Mouse (Mus musculus) forebrain, embryonic 12.5 days (tissue): Measurements from ENCODE around the gene Spock1. TPM values are rescaled to one million over a fixed set of nuclear protein-coding genes. Genes with fewer than 3 reads are reported as not detected.

Experiments
- ATAC-seq: fragments of 200-750 bp; cut with Nextera tagmentation; 2 replicates; pipeline ENCODE4 v1.8.0; 2017; ENCODE audit warnings: moderate TSS enrichment; ENCODE audit not compliant: low FRiP score
- H3K27ac ChIP-seq: fragments of 300-500 bp; sonication (generic); 2 replicates; pipeline ENCODE4 v1.5.1; 2016; ENCODE audit warnings: mild to moderate bottlenecking
- H3K27me3 ChIP-seq: fragments of 300-500 bp; sonication (generic); 2 replicates; pipeline ENCODE4 v1.6.1; 2016; ENCODE audit warnings: mild to moderate bottlenecking
- H3K36me3 ChIP-seq: fragments of 300-500 bp; sonication (generic); replicated peaks from 2 replicates; pipeline ENCODE4 v1.6.1; 2016; ENCODE audit warnings: mild to moderate bottlenecking
- H3K4me1 ChIP-seq: fragments of 300-500 bp; sonication (generic); 2 replicates; pipeline ENCODE4 v1.6.1; 2016
- H3K4me2 ChIP-seq: fragments of 300-500 bp; sonication (generic); 2 replicates; pipeline ENCODE4 v1.6.1; 2016; ENCODE audit warnings: mild to moderate bottlenecking, moderate library complexity
- H3K4me3 ChIP-seq: fragments of 300-500 bp; sonication (generic); replicated peaks from 2 replicates; pipeline ENCODE4 v1.5.1; 2016; ENCODE audit warnings: mild to moderate bottlenecking
- H3K9ac ChIP-seq: fragments of 300-500 bp; sonication (generic); 2 replicates; pipeline ENCODE4 v1.6.1; 2016; ENCODE audit warnings: mild to moderate bottlenecking
- H3K9me3 ChIP-seq: fragments of 300-500 bp; sonication (generic); 2 replicates; pipeline ENCODE4 v1.6.1; 2016
- WGBS: fragments of 180-500 bp; shearing (Covaris S2); methylation state at CpG from one replicate; pipeline ENCODE4 v1.1.7; 2016; 5-methylcytosine and 5-hydroxymethylcytosine counted together
- polyA plus RNA-seq: library from polyadenylated mRNA; unstranded; fragments of >200 nt; fragmentation: Nextera tagmentation; extraction: Ambion mirVana; gene quantifications from 2 replicates; pipeline ENCODE4 v1.2.1, GENCODE M21; 2016

Spock1 gene
- polyA plus RNA-seq, 1 experiment from 2014 or later, result 9.5 TPM

GRCm38 (mm10) chr13:57907428-57908265, 485 bp downstream of the Spock1 start:
- H3K36me3 ChIP-seq, result no peaks in the 10 kb centered on the region
- peaks cover 11% of the 10 kb centered on the region for H3K4me1 ChIP-seq
- peak overlapping the region; percentile 50 for H3K9ac ChIP-seq
- peak; percentile 70 for ATAC-seq
- H3K4me2 ChIP-seq, result peak overlapping the region; percentile 80
- peak overlapping the region; percentile 49 for H3K4me3 ChIP-seq
- H3K27ac ChIP-seq, result no peak overlapping the region
- H3K9me3 ChIP-seq, result no peaks in the 10 kb centered on the region
- H3K27me3 ChIP-seq, result peaks cover 36% of the 10 kb centered on the region
- WGBS, result under 1% methylated on average over 60 of the region's 60 CpGs

- no peaks in the 10 kb centered on the region for H3K36me3 ChIP-seq
- no peak for ATAC-seq
- no peaks in the 10 kb centered on the region for H3K27me3 ChIP-seq
- H3K4me1 ChIP-seq, result peaks cover 6% of the 10 kb centered on the region; the same call in 1 of the 2 replicates
- WGBS, result 78% methylated on average over 8 of the region's 8 CpGs
- H3K4me3 ChIP-seq, result no peak overlapping the region
- no peak overlapping the region for H3K4me2 ChIP-seq
- H3K27ac ChIP-seq, result no peak overlapping the region
- no peak overlapping the region for H3K9ac ChIP-seq
- no peaks in the 10 kb centered on the region for H3K9me3 ChIP-seq
Measured at GRCm38 (mm10) chr13:57894597-57894996, 13.5 kb downstream of the Spock1 start.

- H3K9me3 ChIP-seq, result no peaks in the 10 kb centered on the region
- ATAC-seq, result no peak
- H3K27me3 ChIP-seq, result no peaks in the 10 kb centered on the region
- no peaks in the 10 kb centered on the region for H3K36me3 ChIP-seq
- H3K4me2 ChIP-seq, result peak overlapping the region; percentile 21; the same call in 1 of the 2 replicates
- 70% methylated on average over 9 of the region's 9 CpGs for WGBS
- H3K4me3 ChIP-seq, result no peak overlapping the region
- H3K27ac ChIP-seq, result no peak overlapping the region
- H3K9ac ChIP-seq, result no peak overlapping the region
- H3K4me1 ChIP-seq, result peaks cover 14% of the 10 kb centered on the region
Measured at GRCm38 (mm10) chr13:57889708-57890107, 18.4 kb downstream of the Spock1 start.

DNA sequence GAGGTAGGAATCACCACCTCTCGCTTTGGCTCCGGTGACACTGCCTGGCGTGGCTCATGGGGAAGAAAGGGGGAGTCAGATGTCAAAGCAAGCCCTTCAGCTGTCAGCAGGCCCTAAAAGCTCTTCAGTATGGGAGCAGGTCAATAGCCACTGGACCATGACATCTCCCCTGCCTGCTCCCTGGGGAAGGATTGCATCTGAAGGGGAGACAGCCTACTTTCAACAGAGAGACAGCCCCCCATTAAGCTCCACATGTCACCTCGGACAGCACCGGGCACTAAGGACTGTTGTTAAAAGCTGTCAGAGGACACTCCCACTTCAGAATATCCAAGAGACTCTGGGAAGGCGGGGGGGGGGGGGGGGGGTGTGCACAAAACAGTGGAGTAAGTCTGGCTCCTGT, 19.1 kb downstream of the Spock1 start:
- Histone ChIP-seq H3K9me3 (no peaks in the 10 kb centered on the region), H3K4me2 (peak overlapping the region; percentile 21), H3K9ac (no peak overlapping the region), H3K4me1 (peaks cover 14% of the 10 kb centered on the region), H3K36me3 (no peaks in the 10 kb centered on the region), H3K4me3 (no peak overlapping the region), H3K27ac (no peak overlapping the region), H3K27me3 (no peaks in the 10 kb centered on the region)
- ATAC-seq, result no peak
- WGBS, result 9% methylated on average over 5 of the region's 6 CpGs

DNA sequence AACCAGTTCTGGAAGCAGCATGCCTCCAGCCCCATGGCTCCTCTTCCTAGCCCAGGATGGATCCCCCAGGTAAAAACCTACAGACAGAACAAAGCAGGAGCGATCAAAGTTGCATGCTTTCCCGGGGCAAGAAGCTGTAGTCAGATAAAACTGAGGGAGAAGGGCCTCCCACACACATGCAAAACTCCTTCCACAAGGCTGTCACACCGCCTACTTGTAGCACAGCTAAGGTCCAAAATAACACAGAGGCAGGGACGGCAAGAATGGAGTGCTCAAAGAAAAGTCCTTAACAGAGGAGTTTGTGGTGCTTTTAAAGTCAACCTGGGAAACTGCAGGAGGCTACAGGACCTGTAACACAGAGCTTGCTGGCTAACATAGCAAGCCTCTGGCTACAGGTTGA, 28.3 kb downstream of the Spock1 start:
- Histone ChIP-seq H3K9ac (no peak overlapping the region), H3K4me1 (no peaks in the 10 kb centered on the region; the same call in 1 of the 2 replicates), H3K4me3 (no peak overlapping the region), H3K27me3 (peaks cover 7% of the 10 kb centered on the region; the same call in 1 of the 2 replicates), H3K4me2 (no peak overlapping the region), H3K9me3 (no peaks in the 10 kb centered on the region), H3K36me3 (no peaks in the 10 kb centered on the region), H3K27ac (no peak overlapping the region)
- 39% methylated on average over 4 of the region's 4 CpGs for WGBS
- no peak for ATAC-seq

DNA sequence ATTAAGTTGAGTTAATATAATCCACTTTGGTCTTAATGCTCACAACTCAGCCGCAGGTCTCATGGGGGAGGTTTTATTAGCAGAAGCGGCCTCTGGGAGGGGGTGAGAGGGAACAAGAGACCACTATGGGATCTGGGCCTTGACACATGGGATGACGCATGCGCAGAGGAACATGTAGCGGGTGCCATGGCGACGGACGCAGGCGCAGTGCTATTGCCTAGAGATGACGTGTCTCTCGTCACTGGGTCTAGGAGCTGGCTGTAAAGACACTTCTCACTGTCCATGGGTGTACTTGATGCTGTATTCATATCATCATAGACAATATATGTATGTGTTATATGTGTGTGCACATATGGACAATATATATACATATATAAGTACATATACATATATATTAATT, 29.3 kb downstream of the Spock1 start:
- Histone ChIP-seq H3K36me3 (no peaks in the 10 kb centered on the region), H3K27me3 (peaks cover 7% of the 10 kb centered on the region; the same call in 1 of the 2 replicates), H3K4me3 (no peak overlapping the region), H3K4me1 (no peaks in the 10 kb centered on the region), H3K27ac (no peak overlapping the region), H3K9me3 (no peaks in the 10 kb centered on the region), H3K9ac (no peak overlapping the region), H3K4me2 (no peak overlapping the region)
- 91% methylated on average over 11 of the region's 11 CpGs for WGBS
- ATAC-seq, result no peak

- H3K36me3 ChIP-seq, result no peaks in the 10 kb centered on the region
- H3K4me3 ChIP-seq, result no peak overlapping the region
- no peak for ATAC-seq
- H3K27ac ChIP-seq, result no peak overlapping the region
- no peak overlapping the region for H3K9ac ChIP-seq
- peaks cover 7% of the 10 kb centered on the region; the same call in 1 of the 2 replicates for H3K27me3 ChIP-seq
- no peaks in the 10 kb centered on the region for H3K9me3 ChIP-seq
- H3K4me1 ChIP-seq, result no peaks in the 10 kb centered on the region
- no peak overlapping the region for H3K4me2 ChIP-seq
- 86% methylated on average over 10 of the region's 10 CpGs for WGBS
Measured at GRCm38 (mm10) chr13:57877782-57878181, 30.4 kb downstream of the Spock1 start.

DNA sequence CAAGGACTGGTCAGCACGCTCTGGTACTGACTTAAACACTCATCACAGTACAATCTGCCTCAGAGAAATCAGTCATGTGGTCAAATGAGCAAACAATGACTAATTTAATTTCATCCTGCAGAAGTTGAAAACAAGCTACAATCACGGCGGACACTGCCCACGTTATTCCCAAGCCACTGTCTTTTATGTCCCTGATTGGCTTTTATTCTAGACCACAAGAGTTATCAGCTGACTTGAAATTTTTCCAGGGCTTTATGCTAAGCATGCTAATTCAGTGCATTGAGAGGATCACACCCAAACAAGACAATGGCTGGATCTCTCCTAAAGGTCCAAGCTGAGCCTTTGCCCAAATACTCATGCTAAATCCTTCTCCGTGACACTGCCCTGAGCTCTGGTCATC, 31.2 kb downstream of the Spock1 start:
- no peak for ATAC-seq
- Histone ChIP-seq H3K27ac (no peak overlapping the region), H3K9me3 (no peaks in the 10 kb centered on the region), H3K4me3 (no peak overlapping the region), H3K36me3 (no peaks in the 10 kb centered on the region), H3K27me3 (peaks cover 7% of the 10 kb centered on the region; the same call in 1 of the 2 replicates), H3K4me2 (no peak overlapping the region), H3K4me1 (no peaks in the 10 kb centered on the region), H3K9ac (no peak overlapping the region)
- 65% methylated on average over 5 of the region's 5 CpGs for WGBS

- H3K27me3 ChIP-seq, result no peaks in the 10 kb centered on the region
- no peaks in the 10 kb centered on the region for H3K9me3 ChIP-seq
- 93% methylated on average over 4 of the region's 4 CpGs for WGBS
- H3K36me3 ChIP-seq, result no peaks in the 10 kb centered on the region
- ATAC-seq, result no peak
- H3K27ac ChIP-seq, result no peak overlapping the region
- no peak overlapping the region for H3K9ac ChIP-seq
- no peak overlapping the region for H3K4me3 ChIP-seq
- no peaks in the 10 kb centered on the region for H3K4me1 ChIP-seq
- H3K4me2 ChIP-seq, result no peak overlapping the region
Measured at GRCm38 (mm10) chr13:57870058-57870457, 38.1 kb downstream of the Spock1 start.

DNA sequence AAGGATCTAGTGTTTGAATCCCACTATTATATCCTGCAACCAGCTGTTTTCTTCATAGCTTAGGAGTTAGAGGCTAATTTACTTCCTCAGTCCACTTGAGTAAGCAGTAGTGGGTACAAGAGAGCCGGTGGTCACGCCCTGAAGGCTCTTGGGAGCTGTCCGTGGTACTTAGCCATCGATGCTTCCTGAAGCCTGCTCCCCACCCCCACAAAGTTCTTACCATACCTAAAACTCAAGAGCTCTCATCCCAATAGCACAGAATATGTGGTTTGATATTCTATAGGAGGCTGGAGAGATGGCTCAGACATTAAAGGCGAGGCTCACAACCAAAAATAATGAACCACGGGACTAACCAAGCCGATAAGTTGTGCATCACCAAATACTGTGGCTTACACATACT, 40.5 kb downstream of the Spock1 start:
- no peaks in the 10 kb centered on the region for H3K36me3 ChIP-seq

GRCm38 (mm10) chr13:57865029-57865428, 43.1 kb downstream of the Spock1 start:
- no peak overlapping the region for H3K4me2 ChIP-seq
- no peaks in the 10 kb centered on the region for H3K27me3 ChIP-seq
- no peak overlapping the region for H3K4me3 ChIP-seq
- H3K27ac ChIP-seq, result no peak overlapping the region
- H3K9me3 ChIP-seq, result no peaks in the 10 kb centered on the region
- no peak overlapping the region for H3K9ac ChIP-seq
- ATAC-seq, result no peak
- WGBS, result 78% methylated on average over 4 of the region's 4 CpGs
- H3K36me3 ChIP-seq, result no peaks in the 10 kb centered on the region
- H3K4me1 ChIP-seq, result 0 out of 2 replicates have a peak, but pooled peaks cover 3% of the 10 kb centered on the region

More for the DNA sequence above, 40.5 kb downstream of the Spock1 start:
- Histone ChIP-seq H3K27ac (no peak overlapping the region), H3K4me2 (no peak overlapping the region), H3K4me3 (no peak overlapping the region), H3K9ac (no peak overlapping the region), H3K4me1 (0 out of 2 replicates have a peak, but pooled peaks cover 3% of the 10 kb centered on the region), H3K27me3 (no peaks in the 10 kb centered on the region), H3K9me3 (no peaks in the 10 kb centered on the region)
- WGBS, result 61% methylated on average over 7 of the region's 7 CpGs
- ATAC-seq, result no peak

DNA sequence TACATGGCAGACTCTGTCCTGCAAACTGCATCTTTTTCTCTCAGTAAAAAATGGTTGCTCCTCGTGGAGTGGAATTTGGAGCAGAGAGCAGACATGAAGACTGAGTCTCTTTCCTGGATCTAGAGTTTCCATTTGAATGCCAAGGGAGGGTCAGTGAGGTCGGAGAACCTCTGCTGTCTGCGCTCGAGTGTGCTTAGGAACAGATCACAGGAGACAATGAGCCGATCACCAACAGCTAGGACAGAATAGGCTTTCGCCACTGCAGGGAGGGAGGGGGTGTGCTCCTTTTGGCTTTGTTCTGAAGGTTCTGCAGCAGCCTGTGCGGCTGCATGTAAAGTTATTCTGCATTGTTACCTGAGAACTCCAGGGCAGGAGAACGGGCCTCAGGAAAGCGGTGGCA, 49.6 kb downstream of the Spock1 start:
- no peak overlapping the region for H3K4me2 ChIP-seq
- no peak for ATAC-seq
- H3K27me3 ChIP-seq, result no peaks in the 10 kb centered on the region
- H3K9ac ChIP-seq, result no peak overlapping the region
- no peak overlapping the region for H3K27ac ChIP-seq
- WGBS, result 26% methylated on average over 9 of the region's 9 CpGs
- no peak overlapping the region for H3K4me3 ChIP-seq
- no peaks in the 10 kb centered on the region for H3K36me3 ChIP-seq
- peaks cover 10% of the 10 kb centered on the region; the same call in 1 of the 2 replicates for H3K4me1 ChIP-seq
- H3K9me3 ChIP-seq, result no peaks in the 10 kb centered on the region

GRCm38 (mm10) chr13:57857016-57857415, 51.1 kb downstream of the Spock1 start:
- 94% methylated on average over 3 of the region's 3 CpGs for WGBS
- Histone ChIP-seq H3K9ac (no peak overlapping the region), H3K4me3 (no peak overlapping the region), H3K4me2 (no peak overlapping the region), H3K27ac (no peak overlapping the region), H3K4me1 (peaks cover 6% of the 10 kb centered on the region; the same call in 1 of the 2 replicates), H3K27me3 (no peaks in the 10 kb centered on the region), H3K36me3 (no peaks in the 10 kb centered on the region), H3K9me3 (no peaks in the 10 kb centered on the region)
- ATAC-seq, result no peak
